Mouse (Mus musculus): ENCODE data around the gene Plekhg3. TPM values are rescaled to one million over a fixed set of nuclear protein-coding genes. Genes with fewer than 3 reads are reported as not detected.

Gene Plekhg3
- polyA plus RNA-seq (2014; fragmentation: Nextera tagmentation; extraction: Ambion mirVana), result 4.3 and 4.4 TPM in 2 replicates

- Histone ChIP-seq H3K27ac (replicated peaks; ENCODE audit: low read depth, low read length) (no peak within 1 kb of the TSS), H3K9me3 (ENCODE audit: control insufficient read depth, low read length) (no peaks in the 10 kb centered on the region), H3K4me2 (ENCODE audit: low read depth, severe bottlenecking) (no peak within 1 kb of the TSS), H3K9ac (ENCODE audit: low read length) (no peak within 1 kb of the TSS), H3K36me3 (ENCODE audit: control insufficient read depth, insufficient read depth, low read length) (no peaks in the 10 kb centered on the region), H3K4me3 (ENCODE audit: low read depth, low read length) (no peak within 1 kb of the TSS), H3K27me3 (ENCODE audit: control insufficient read depth, insufficient read depth, low read length) (no peaks in the 10 kb centered on the region), H3K4me1 (ENCODE audit: control insufficient read depth, insufficient read depth, low read length) (peaks cover 19% of the 10 kb centered on the region)
- WGBS, result 38% methylated on average over 6 of the region's 6 CpGs
- ATAC-seq (ENCODE audit: insufficient number of reproducible peaks, low FRiP score, low TSS enrichment, low read depth), result no peak
- DNase-seq (ENCODE audit: low spot score), result no peak
These were observed at the start of gene Plekhg3 for GRCm38 (mm10) chr12:76530580-76531139. TSS of gene Plekhg3 (plus strand) at chr12:76530891.

GRCm38 (mm10) chr12:76482446-76482845 lies 48.2 kb upstream of the Plekhg3 start:
- H3K4me2 ChIP-seq (ENCODE audit: low read depth, severe bottlenecking), result no peak overlapping the region
- 72% methylated on average over 2 of the region's 2 CpGs for WGBS
- H3K4me1 ChIP-seq (ENCODE audit: control insufficient read depth, insufficient read depth, low read length), result peaks cover 5% of the 10 kb centered on the region; the same call in 1 of the 2 replicates
- no peaks in the 10 kb centered on the region for H3K36me3 ChIP-seq (ENCODE audit: control insufficient read depth, insufficient read depth, low read length)
- H3K9ac ChIP-seq (ENCODE audit: low read length), result no peak overlapping the region
- H3K4me3 ChIP-seq (ENCODE audit: low read depth, low read length), result no peak overlapping the region
- no peak for DNase-seq (ENCODE audit: low spot score)
- no peaks in the 10 kb centered on the region for H3K27me3 ChIP-seq (ENCODE audit: control insufficient read depth, insufficient read depth, low read length)
- no peak for ATAC-seq (ENCODE audit: insufficient number of reproducible peaks, low FRiP score, low TSS enrichment, low read depth)
- H3K27ac ChIP-seq (replicated peaks; ENCODE audit: low read depth, low read length), result no peak overlapping the region
- no peaks in the 10 kb centered on the region for H3K9me3 ChIP-seq (ENCODE audit: control insufficient read depth, low read length)

- Histone ChIP-seq H3K27me3 (ENCODE audit: control insufficient read depth, insufficient read depth, low read length) (no peaks in the 10 kb centered on the region), H3K4me3 (ENCODE audit: low read depth, low read length) (no peak overlapping the region), H3K9ac (ENCODE audit: low read length) (no peak overlapping the region), H3K27ac (replicated peaks; ENCODE audit: low read depth, low read length) (no peak overlapping the region), H3K9me3 (ENCODE audit: control insufficient read depth, low read length) (no peaks in the 10 kb centered on the region), H3K4me1 (ENCODE audit: control insufficient read depth, insufficient read depth, low read length) (peaks cover 4% of the 10 kb centered on the region; the same call in 1 of the 2 replicates), H3K4me2 (ENCODE audit: low read depth, severe bottlenecking) (no peak overlapping the region), H3K36me3 (ENCODE audit: control insufficient read depth, insufficient read depth, low read length) (no peaks in the 10 kb centered on the region)
- ATAC-seq (ENCODE audit: insufficient number of reproducible peaks, low FRiP score, low TSS enrichment, low read depth), result no peak
- DNase-seq (ENCODE audit: low spot score), result no peak
- WGBS, result 90% methylated on average over 2 of the region's 2 CpGs
These were observed 47.7 kb upstream of the Plekhg3 start for GRCm38 (mm10) chr12:76482948-76483347.

- Histone ChIP-seq H3K9ac (ENCODE audit: low read length) (no peak overlapping the region), H3K4me2 (ENCODE audit: low read depth, severe bottlenecking) (no peak overlapping the region), H3K36me3 (ENCODE audit: control insufficient read depth, insufficient read depth, low read length) (no peaks in the 10 kb centered on the region), H3K4me3 (ENCODE audit: low read depth, low read length) (no peak overlapping the region), H3K4me1 (ENCODE audit: control insufficient read depth, insufficient read depth, low read length) (no peaks in the 10 kb centered on the region), H3K9me3 (ENCODE audit: control insufficient read depth, low read length) (no peaks in the 10 kb centered on the region), H3K27me3 (ENCODE audit: control insufficient read depth, insufficient read depth, low read length) (no peaks in the 10 kb centered on the region), H3K27ac (replicated peaks; ENCODE audit: low read depth, low read length) (no peak overlapping the region)
- DNase-seq (ENCODE audit: low spot score) (no peak), ATAC-seq (ENCODE audit: insufficient number of reproducible peaks, low FRiP score, low TSS enrichment, low read depth) (no peak)
- 49% methylated on average over 4 of the region's 4 CpGs for WGBS
These were observed 45.8 kb upstream of the Plekhg3 start for GRCm38 (mm10) chr12:76484881-76485280.

GRCm38 (mm10) chr12:76485381-76485780 lies 45.3 kb upstream of the Plekhg3 start:
- no peak overlapping the region for H3K9ac ChIP-seq (ENCODE audit: low read length)
- H3K4me3 ChIP-seq (ENCODE audit: low read depth, low read length), result no peak overlapping the region
- H3K36me3 ChIP-seq (ENCODE audit: control insufficient read depth, insufficient read depth, low read length), result no peaks in the 10 kb centered on the region
- no peaks in the 10 kb centered on the region for H3K27me3 ChIP-seq (ENCODE audit: control insufficient read depth, insufficient read depth, low read length)
- H3K9me3 ChIP-seq (ENCODE audit: control insufficient read depth, low read length), result no peaks in the 10 kb centered on the region
- no peak for ATAC-seq (ENCODE audit: insufficient number of reproducible peaks, low FRiP score, low TSS enrichment, low read depth)
- DNase-seq (ENCODE audit: low spot score), result no peak
- H3K4me1 ChIP-seq (ENCODE audit: control insufficient read depth, insufficient read depth, low read length), result no peaks in the 10 kb centered on the region
- WGBS, result 55% methylated on average over 11 of the region's 11 CpGs
- no peak overlapping the region for H3K4me2 ChIP-seq (ENCODE audit: low read depth, severe bottlenecking)
- no peak overlapping the region for H3K27ac ChIP-seq (replicated peaks; ENCODE audit: low read depth, low read length)

GRCm38 (mm10) chr12:76486943-76487342 lies 43.7 kb upstream of the Plekhg3 start:
- Histone ChIP-seq H3K27ac (replicated peaks; ENCODE audit: low read depth, low read length) (no peak overlapping the region), H3K4me3 (ENCODE audit: low read depth, low read length) (no peak overlapping the region)
- 88% methylated on average over 9 of the region's 9 CpGs for WGBS

GRCm38 (mm10) chr12:76490798-76491197 lies 39.9 kb upstream of the Plekhg3 start:
- Histone ChIP-seq H3K4me3 (ENCODE audit: low read depth, low read length) (no peak overlapping the region), H3K9me3 (ENCODE audit: control insufficient read depth, low read length) (no peaks in the 10 kb centered on the region), H3K4me1 (ENCODE audit: control insufficient read depth, insufficient read depth, low read length) (no peaks in the 10 kb centered on the region), H3K36me3 (ENCODE audit: control insufficient read depth, insufficient read depth, low read length) (no peaks in the 10 kb centered on the region), H3K27ac (replicated peaks; ENCODE audit: low read depth, low read length) (no peak overlapping the region), H3K4me2 (ENCODE audit: low read depth, severe bottlenecking) (no peak overlapping the region), H3K27me3 (ENCODE audit: control insufficient read depth, insufficient read depth, low read length) (no peaks in the 10 kb centered on the region), H3K9ac (ENCODE audit: low read length) (no peak overlapping the region)
- WGBS, result 84% methylated on average over 1 of the region's 1 CpGs
- DNase-seq (ENCODE audit: low spot score) (no peak), ATAC-seq (ENCODE audit: insufficient number of reproducible peaks, low FRiP score, low TSS enrichment, low read depth) (no peak)

More at GRCm38 (mm10) chr12:76486943-76487342, 43.7 kb upstream of the Plekhg3 start:
- no peak overlapping the region for H3K9ac ChIP-seq (ENCODE audit: low read length)
- no peak for DNase-seq (ENCODE audit: low spot score)
- no peak overlapping the region for H3K4me2 ChIP-seq (ENCODE audit: low read depth, severe bottlenecking)
- no peaks in the 10 kb centered on the region for H3K4me1 ChIP-seq (ENCODE audit: control insufficient read depth, insufficient read depth, low read length)
- H3K27me3 ChIP-seq (ENCODE audit: control insufficient read depth, insufficient read depth, low read length), result no peaks in the 10 kb centered on the region
- H3K9me3 ChIP-seq (ENCODE audit: control insufficient read depth, low read length), result no peaks in the 10 kb centered on the region
- ATAC-seq (ENCODE audit: insufficient number of reproducible peaks, low FRiP score, low TSS enrichment, low read depth), result no peak
- H3K36me3 ChIP-seq (ENCODE audit: control insufficient read depth, insufficient read depth, low read length), result no peaks in the 10 kb centered on the region

GRCm38 (mm10) chr12:76493462-76493861 lies 37.2 kb upstream of the Plekhg3 start:
- ATAC-seq (ENCODE audit: insufficient number of reproducible peaks, low FRiP score, low TSS enrichment, low read depth) (no peak), DNase-seq (ENCODE audit: low spot score) (no peak)
- Histone ChIP-seq H3K27me3 (ENCODE audit: control insufficient read depth, insufficient read depth, low read length) (no peaks in the 10 kb centered on the region), H3K27ac (replicated peaks; ENCODE audit: low read depth, low read length) (no peak overlapping the region), H3K4me2 (ENCODE audit: low read depth, severe bottlenecking) (no peak overlapping the region), H3K4me1 (ENCODE audit: control insufficient read depth, insufficient read depth, low read length) (no peaks in the 10 kb centered on the region), H3K9ac (ENCODE audit: low read length) (no peak overlapping the region), H3K4me3 (ENCODE audit: low read depth, low read length) (no peak overlapping the region), H3K9me3 (ENCODE audit: control insufficient read depth, low read length) (no peaks in the 10 kb centered on the region), H3K36me3 (ENCODE audit: control insufficient read depth, insufficient read depth, low read length) (no peaks in the 10 kb centered on the region)
- WGBS, result 43% methylated on average over 5 of the region's 5 CpGs

- Histone ChIP-seq H3K4me1 (ENCODE audit: control insufficient read depth, insufficient read depth, low read length) (no peaks in the 10 kb centered on the region), H3K27ac (replicated peaks; ENCODE audit: low read depth, low read length) (no peak overlapping the region), H3K9ac (ENCODE audit: low read length) (no peak overlapping the region), H3K4me2 (ENCODE audit: low read depth, severe bottlenecking) (no peak overlapping the region), H3K9me3 (ENCODE audit: control insufficient read depth, low read length) (no peaks in the 10 kb centered on the region), H3K4me3 (ENCODE audit: low read depth, low read length) (no peak overlapping the region), H3K36me3 (ENCODE audit: control insufficient read depth, insufficient read depth, low read length) (no peaks in the 10 kb centered on the region), H3K27me3 (ENCODE audit: control insufficient read depth, insufficient read depth, low read length) (no peaks in the 10 kb centered on the region)
- WGBS, result 76% methylated on average over 4 of the region's 4 CpGs
- no peak for ATAC-seq (ENCODE audit: insufficient number of reproducible peaks, low FRiP score, low TSS enrichment, low read depth)
- no peak for DNase-seq (ENCODE audit: low spot score)
These were observed 35.3 kb upstream of the Plekhg3 start for GRCm38 (mm10) chr12:76495381-76495780.

Data from limb, embryonic 11.5 days (tissue).